Mouse (Mus musculus): ENCODE results near the gene Dpp10. TPM values are rescaled to one million over a fixed set of nuclear protein-coding genes. Genes with fewer than 3 reads are reported as not detected.

Gene Dpp10
- polyA plus RNA-seq, 1 experiment: 71.1 TPM

- H3K27ac ChIP-seq (ENCODE audit: insufficient read depth, low read length): no peak overlapping the region
- TF ChIP-seq POLR2A (IDR thresholded peaks at IDR 0.05; ENCODE audit: extremely low read depth, insufficient read depth, low read length) (no peak), CTCF (IDR thresholded peaks at IDR 0.05; ENCODE audit: extremely low read depth, insufficient read depth, low read length) (no peak)
- H3K4me1 ChIP-seq (ENCODE audit: control insufficient read depth, insufficient read depth, low read length): no peaks in the 10 kb centered on the region
- H3K4me3 ChIP-seq (ENCODE audit: insufficient read depth, low read length): no peak overlapping the region
Measured at GRCm38 (mm10) chr1:123762272-123762671, 283.1 kb downstream of the Dpp10 start.

DNA sequence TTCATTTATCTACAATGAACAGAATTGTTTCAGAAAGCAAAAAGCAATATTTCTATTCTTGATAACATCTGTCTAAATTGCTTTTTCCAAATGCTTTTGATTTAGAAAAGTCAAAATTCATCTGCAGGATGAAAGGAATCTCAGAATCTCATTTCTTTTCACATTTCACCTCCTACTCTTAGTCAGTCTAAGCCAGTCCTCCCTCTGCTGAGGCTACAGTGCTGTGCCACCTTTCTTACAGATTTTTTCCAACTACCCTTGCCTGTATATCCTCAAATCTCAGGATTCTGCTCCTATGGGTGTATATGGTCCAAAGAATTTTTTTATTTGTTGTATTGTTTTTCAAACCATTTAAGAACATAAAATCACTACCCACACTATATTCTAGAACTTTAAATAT, 289.3 kb downstream of the Dpp10 start:
- Histone ChIP-seq H3K4me3 (ENCODE audit: insufficient read depth, low read length) (no peak overlapping the region), H3K4me1 (ENCODE audit: control insufficient read depth, insufficient read depth, low read length) (no peaks in the 10 kb centered on the region), H3K27ac (ENCODE audit: insufficient read depth, low read length) (no peak overlapping the region)
- TF ChIP-seq CTCF (IDR thresholded peaks at IDR 0.05; ENCODE audit: extremely low read depth, insufficient read depth, low read length) (no peak), POLR2A (IDR thresholded peaks at IDR 0.05; ENCODE audit: extremely low read depth, insufficient read depth, low read length) (no peak)

DNA sequence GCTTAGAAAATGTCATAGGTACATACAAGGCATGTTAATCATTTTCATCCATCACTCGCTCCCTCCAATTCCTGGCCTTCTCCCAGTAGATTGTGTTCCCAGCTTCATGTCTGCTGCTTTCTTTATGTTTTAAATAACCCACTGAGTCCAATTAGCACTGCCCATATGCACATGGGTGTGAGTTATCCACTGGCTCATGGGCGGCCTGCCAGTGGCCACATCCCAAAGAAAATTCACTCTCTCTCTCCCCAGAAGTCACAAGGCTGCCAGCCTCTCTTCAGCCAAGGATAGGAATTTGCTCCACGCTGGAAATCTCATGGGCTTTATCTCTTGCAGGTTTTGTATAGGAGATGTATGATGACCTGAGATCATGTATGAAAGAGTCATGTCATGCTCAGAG, 338.1 kb downstream of the Dpp10 start:
- TF ChIP-seq CTCF (IDR thresholded peaks at IDR 0.05; ENCODE audit: extremely low read depth, insufficient read depth, low read length): no peak
- TF ChIP-seq POLR2A (IDR thresholded peaks at IDR 0.05; ENCODE audit: extremely low read depth, insufficient read depth, low read length): no peak
- no peak overlapping the region for H3K27ac ChIP-seq (ENCODE audit: insufficient read depth, low read length)
- H3K4me3 ChIP-seq (ENCODE audit: insufficient read depth, low read length): no peak overlapping the region
- peaks cover 3% of the 10 kb centered on the region for H3K4me1 ChIP-seq (ENCODE audit: control insufficient read depth, insufficient read depth, low read length)

DNA sequence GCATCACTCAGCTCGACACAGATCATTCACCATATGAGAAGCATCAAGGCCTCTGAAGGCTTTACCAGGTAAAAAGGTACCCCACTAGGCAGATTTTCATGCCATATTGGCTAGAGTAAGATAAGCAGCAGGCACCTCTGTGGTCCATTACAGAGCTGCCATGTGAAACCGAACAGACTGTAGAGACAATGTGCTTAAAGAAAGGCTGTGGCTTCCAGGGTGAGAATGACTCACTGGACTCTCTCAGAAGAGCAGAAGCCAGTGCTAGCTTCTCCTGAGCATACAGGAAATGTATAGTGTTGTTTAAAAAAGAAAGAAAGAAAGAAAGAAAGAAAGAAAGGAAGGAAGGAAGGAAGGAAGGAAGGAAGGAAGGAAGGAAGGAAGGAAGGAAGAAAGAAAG, 386.9 kb downstream of the Dpp10 start:
- H3K4me3 ChIP-seq (ENCODE audit: insufficient read depth, low read length): no peak overlapping the region
- H3K4me1 ChIP-seq (ENCODE audit: control insufficient read depth, insufficient read depth, low read length): no peaks in the 10 kb centered on the region; the same call in 1 of the 2 replicates
- TF ChIP-seq POLR2A (IDR thresholded peaks at IDR 0.05; ENCODE audit: extremely low read depth, insufficient read depth, low read length) (no peak), CTCF (IDR thresholded peaks at IDR 0.05; ENCODE audit: extremely low read depth, insufficient read depth, low read length) (no peak)
- no peak overlapping the region for H3K27ac ChIP-seq (ENCODE audit: insufficient read depth, low read length)

- H3K4me3 ChIP-seq (ENCODE audit: insufficient read depth, low read length): no peak overlapping the region
- no peak overlapping the region for H3K27ac ChIP-seq (ENCODE audit: insufficient read depth, low read length)
- no peaks in the 10 kb centered on the region; the same call in 1 of the 2 replicates for H3K4me1 ChIP-seq (ENCODE audit: control insufficient read depth, insufficient read depth, low read length)
- TF ChIP-seq CTCF (IDR thresholded peaks at IDR 0.05; ENCODE audit: extremely low read depth, insufficient read depth, low read length) (no peak), POLR2A (IDR thresholded peaks at IDR 0.05; ENCODE audit: extremely low read depth, insufficient read depth, low read length) (no peak)
Measured at GRCm38 (mm10) chr1:123656607-123657006, 388.8 kb downstream of the Dpp10 start.

DNA sequence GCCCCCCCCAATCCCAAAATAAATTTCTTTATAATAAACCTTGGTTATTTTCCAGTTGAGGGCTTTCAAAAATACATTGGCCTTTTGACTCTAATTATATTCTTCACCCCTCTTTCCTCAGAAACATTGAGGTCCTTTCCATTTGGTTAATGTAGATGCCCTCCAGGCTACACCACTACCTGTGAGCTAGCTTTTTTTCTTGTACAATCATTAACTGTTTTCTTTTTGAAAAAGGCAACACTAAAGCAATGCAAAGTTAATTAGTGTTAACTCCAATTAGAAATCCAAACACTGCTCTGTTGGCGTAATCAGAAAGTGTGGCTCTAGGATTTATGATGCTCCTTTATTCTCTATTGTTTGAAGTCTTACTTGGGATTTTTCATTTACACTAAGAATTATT, 407.5 kb downstream of the Dpp10 start:
- no peak overlapping the region for H3K27ac ChIP-seq (ENCODE audit: insufficient read depth, low read length)
- TF ChIP-seq CTCF (IDR thresholded peaks at IDR 0.05; ENCODE audit: extremely low read depth, insufficient read depth, low read length) (no peak), POLR2A (IDR thresholded peaks at IDR 0.05; ENCODE audit: extremely low read depth, insufficient read depth, low read length) (no peak)
- no peaks in the 10 kb centered on the region; the same call in 1 of the 2 replicates for H3K4me1 ChIP-seq (ENCODE audit: control insufficient read depth, insufficient read depth, low read length)
- no peak overlapping the region for H3K4me3 ChIP-seq (ENCODE audit: insufficient read depth, low read length)

GRCm38 (mm10) chr1:123628268-123628667, 417.1 kb downstream of the Dpp10 start:
- H3K4me1 ChIP-seq (ENCODE audit: control insufficient read depth, insufficient read depth, low read length): no peaks in the 10 kb centered on the region
- no peak for TF ChIP-seq POLR2A (IDR thresholded peaks at IDR 0.05; ENCODE audit: extremely low read depth, insufficient read depth, low read length)
- TF ChIP-seq CTCF (IDR thresholded peaks at IDR 0.05; ENCODE audit: extremely low read depth, insufficient read depth, low read length): no peak
- H3K27ac ChIP-seq (ENCODE audit: insufficient read depth, low read length): no peak overlapping the region
- H3K4me3 ChIP-seq (ENCODE audit: insufficient read depth, low read length): no peak overlapping the region

- TF ChIP-seq CTCF (IDR thresholded peaks at IDR 0.05; ENCODE audit: extremely low read depth, insufficient read depth, low read length) (no peak), POLR2A (IDR thresholded peaks at IDR 0.05; ENCODE audit: extremely low read depth, insufficient read depth, low read length) (no peak)
- Histone ChIP-seq H3K4me3 (ENCODE audit: insufficient read depth, low read length) (no peak overlapping the region), H3K27ac (ENCODE audit: insufficient read depth, low read length) (no peak overlapping the region), H3K4me1 (ENCODE audit: control insufficient read depth, insufficient read depth, low read length) (no peaks in the 10 kb centered on the region)
Measured at GRCm38 (mm10) chr1:123584857-123585256, 460.5 kb downstream of the Dpp10 start.

- no peaks in the 10 kb centered on the region for H3K4me1 ChIP-seq (ENCODE audit: control insufficient read depth, insufficient read depth, low read length)
- no peak overlapping the region for H3K27ac ChIP-seq (ENCODE audit: insufficient read depth, low read length)
- H3K4me3 ChIP-seq (ENCODE audit: insufficient read depth, low read length): no peak overlapping the region
- TF ChIP-seq POLR2A (IDR thresholded peaks at IDR 0.05; ENCODE audit: extremely low read depth, insufficient read depth, low read length) (no peak), CTCF (IDR thresholded peaks at IDR 0.05; ENCODE audit: extremely low read depth, insufficient read depth, low read length) (no peak)
Measured at GRCm38 (mm10) chr1:123580112-123580511, 465.2 kb downstream of the Dpp10 start.

DNA sequence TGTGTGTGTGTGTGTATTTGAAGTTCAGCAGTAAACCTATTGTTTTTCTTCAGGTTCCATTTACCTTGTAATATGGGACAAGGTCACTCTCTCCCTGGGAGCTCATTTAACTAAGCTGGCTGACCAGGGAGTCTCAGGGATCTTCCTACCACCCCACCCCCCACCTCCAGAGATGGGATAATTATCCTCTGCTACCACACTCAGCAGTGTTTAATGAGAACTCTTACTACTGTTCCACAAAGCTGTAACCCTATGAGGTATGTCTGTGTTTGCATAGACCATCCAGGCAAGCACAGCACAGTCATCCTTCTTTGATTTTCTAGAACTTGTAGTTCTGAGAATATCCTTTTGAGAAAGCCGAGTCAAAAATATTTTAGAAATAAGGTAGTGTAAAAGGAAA, 471.6 kb downstream of the Dpp10 start:
- TF ChIP-seq POLR2A (IDR thresholded peaks at IDR 0.05; ENCODE audit: extremely low read depth, insufficient read depth, low read length) (no peak), CTCF (IDR thresholded peaks at IDR 0.05; ENCODE audit: extremely low read depth, insufficient read depth, low read length) (no peak)
- H3K27ac ChIP-seq (ENCODE audit: insufficient read depth, low read length): no peak overlapping the region
- no peaks in the 10 kb centered on the region for H3K4me1 ChIP-seq (ENCODE audit: control insufficient read depth, insufficient read depth, low read length)
- H3K4me3 ChIP-seq (ENCODE audit: insufficient read depth, low read length): no peak overlapping the region

All from cortical plate, adult 2 months (tissue).